Mouse (Mus musculus) neural tube, embryonic 11.5 days (tissue): ENCODE measurements around the gene Bag3. TPM values are rescaled to one million over a fixed set of nuclear protein-coding genes. Genes with fewer than 3 reads are reported as not detected.

Experiments
- ATAC-seq: fragments of 200-750 bp; cut with Nextera tagmentation; 2 replicates; pipeline ENCODE4 v1.8.0; 2017; ENCODE audit warnings: moderate number of reproducible peaks, mild to moderate bottlenecking, moderate TSS enrichment, moderate library complexity; ENCODE audit not compliant: insufficient read depth, low FRiP score, low TSS enrichment
- DNase-seq: peaks from one replicate; pipeline ENCODE4 v3.0.0-alpha.2; 2015; ENCODE audit warnings: low spot score
- H3K27ac ChIP-seq: fragments of 300-500 bp; sonication (generic); 2 replicates; pipeline ENCODE4 v1.5.1; 2014; ENCODE audit warnings: low read depth, mild to moderate bottlenecking, low read length
- H3K27me3 ChIP-seq: fragments of 300-500 bp; sonication (generic); 2 replicates; pipeline ENCODE4 v1.6.1; 2014; ENCODE audit warnings: mild to moderate bottlenecking, low read length, mixed read lengths; ENCODE audit not compliant: control insufficient read depth, insufficient read depth
- H3K36me3 ChIP-seq: fragments of 300-500 bp; sonication (generic); 2 replicates; pipeline ENCODE4 v1.6.1; 2014; ENCODE audit warnings: mild to moderate bottlenecking, low read length, moderate library complexity, mixed read lengths; ENCODE audit not compliant: control insufficient read depth, insufficient read depth
- H3K4me1 ChIP-seq: fragments of 300-500 bp; sonication (generic); 2 replicates; pipeline ENCODE4 v1.6.1; 2014; ENCODE audit warnings: low read length, mixed read lengths; ENCODE audit not compliant: control insufficient read depth, insufficient read depth
- H3K4me2 ChIP-seq: fragments of 300-500 bp; sonication (generic); 2 replicates; pipeline ENCODE4 v1.6.1; 2014; ENCODE audit warnings: low read depth, mild to moderate bottlenecking, moderate library complexity
- H3K4me3 ChIP-seq: fragments of 300-500 bp; sonication (generic); 2 replicates; pipeline ENCODE4 v1.5.1; 2014; ENCODE audit warnings: low read depth, low read length
- H3K9ac ChIP-seq: fragments of 300-500 bp; sonication (generic); 2 replicates; pipeline ENCODE4 v1.6.1; 2014; ENCODE audit warnings: mild to moderate bottlenecking, low read length
- H3K9me3 ChIP-seq: fragments of 300-500 bp; sonication (generic); 2 replicates; pipeline ENCODE4 v1.6.1; 2016; ENCODE audit warnings: low read length; ENCODE audit not compliant: control insufficient read depth
- WGBS: fragments of 180-500 bp; shearing (Covaris S2); extraction: QIAGEN DNeasy Blood & Tissue Kit; methylation state at CpG from one replicate; pipeline ENCODE4 v1.1.7; 2014; 5-methylcytosine and 5-hydroxymethylcytosine counted together
- polyA plus RNA-seq: library from polyadenylated mRNA; unstranded; fragments of >200 nt; fragmentation: Nextera tagmentation; extraction: Ambion mirVana; gene quantifications from 2 replicates; pipeline ENCODE4 v1.2.1, GENCODE M21; 2014

The Bag3 gene
- 6.0 and 7.2 TPM in 2 replicates for polyA plus RNA-seq

DNA sequence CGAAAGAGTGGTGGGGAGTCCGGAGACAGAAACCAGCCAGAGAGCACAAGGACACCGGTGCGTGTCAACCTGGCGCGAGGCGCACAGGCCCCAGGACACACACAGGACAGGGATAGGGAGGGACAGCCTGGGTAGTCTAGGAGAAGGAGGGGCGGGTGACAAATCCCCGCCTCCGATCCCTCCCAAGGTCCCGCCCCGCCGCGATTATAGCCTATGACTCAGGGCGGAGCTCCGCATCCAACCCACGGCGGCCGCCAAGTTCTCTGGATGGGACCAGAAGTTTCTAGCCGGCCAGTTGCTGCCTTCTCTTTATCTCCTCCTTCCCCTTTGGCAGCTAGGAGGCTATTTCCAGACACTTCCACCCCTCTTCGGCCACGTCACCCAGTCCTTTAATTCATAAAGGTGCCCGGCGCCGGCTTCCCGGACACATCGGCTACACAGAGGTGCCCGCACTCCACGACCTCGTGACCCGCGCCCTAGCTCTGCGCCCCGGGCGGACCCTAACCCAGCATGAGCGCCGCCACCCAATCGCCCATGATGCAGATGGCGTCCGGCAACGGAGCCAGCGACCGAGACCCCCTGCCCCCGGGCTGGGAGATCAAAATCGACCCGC lies at the start of gene Bag3:
Bag3 (plus strand) TSS at position 268 of the 613 bp plus-strand sequence.
- DNase-seq, result peak; percentile 86
- Histone ChIP-seq H3K4me3 (peak within 1 kb of the TSS; percentile 47), H3K4me1 (peaks cover 4% of the 10 kb centered on the region; the same call in 1 of the 2 replicates), H3K9ac (peak within 1 kb of the TSS; percentile 65), H3K36me3 (no peaks in the 10 kb centered on the region), H3K9me3 (no peaks in the 10 kb centered on the region), H3K27me3 (no peaks in the 10 kb centered on the region), H3K4me2 (peak within 1 kb of the TSS; percentile 75), H3K27ac (no peak within 1 kb of the TSS)
- WGBS, result under 1% methylated on average over 45 of the region's 46 CpGs
- peak; percentile 86; the same call in 1 of the 2 replicates for ATAC-seq

GRCm38 (mm10) chr7:128474322-128474721 lies 49.1 kb upstream of the Bag3 start:
- Histone ChIP-seq H3K36me3 (no peaks in the 10 kb centered on the region), H3K4me1 (no peaks in the 10 kb centered on the region), H3K4me2 (no peak overlapping the region), H3K27ac (no peak overlapping the region), H3K4me3 (no peak overlapping the region), H3K9me3 (no peaks in the 10 kb centered on the region), H3K27me3 (no peaks in the 10 kb centered on the region), H3K9ac (no peak overlapping the region)
- ATAC-seq (peak; percentile 45; the same call in 1 of the 2 replicates), DNase-seq (peak; percentile 71)
- 42% methylated on average over 10 of the region's 10 CpGs for WGBS

DNA sequence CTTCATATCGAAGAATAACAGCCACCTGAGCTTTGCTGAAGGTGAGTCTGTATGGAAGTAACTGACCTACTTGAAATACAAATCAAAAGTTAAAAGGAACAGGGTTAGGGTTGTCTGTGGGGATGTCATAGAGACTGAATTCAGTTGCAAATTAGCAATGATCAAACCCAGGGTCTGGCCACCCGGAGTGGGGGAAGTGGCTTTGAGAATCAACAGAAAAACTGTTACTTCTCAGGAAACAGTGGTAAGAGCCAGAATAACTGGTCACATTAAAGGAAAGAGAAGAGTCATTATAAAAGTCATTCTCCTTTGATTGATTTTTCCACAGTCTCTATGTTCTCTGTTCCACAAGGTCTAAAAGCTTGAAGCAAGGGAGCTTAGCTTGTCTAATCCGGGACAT lies 34.4 kb upstream of the Bag3 start:
- Histone ChIP-seq H3K9ac (no peak overlapping the region), H3K36me3 (no peaks in the 10 kb centered on the region), H3K9me3 (peaks cover 3% of the 10 kb centered on the region; the same call in 1 of the 2 replicates), H3K4me1 (no peaks in the 10 kb centered on the region), H3K27me3 (no peaks in the 10 kb centered on the region), H3K4me3 (no peak overlapping the region), H3K27ac (no peak overlapping the region), H3K4me2 (no peak overlapping the region)
- ATAC-seq (no peak), DNase-seq (no peak)
- WGBS, result 97% methylated on average over 3 of the region's 3 CpGs

DNA sequence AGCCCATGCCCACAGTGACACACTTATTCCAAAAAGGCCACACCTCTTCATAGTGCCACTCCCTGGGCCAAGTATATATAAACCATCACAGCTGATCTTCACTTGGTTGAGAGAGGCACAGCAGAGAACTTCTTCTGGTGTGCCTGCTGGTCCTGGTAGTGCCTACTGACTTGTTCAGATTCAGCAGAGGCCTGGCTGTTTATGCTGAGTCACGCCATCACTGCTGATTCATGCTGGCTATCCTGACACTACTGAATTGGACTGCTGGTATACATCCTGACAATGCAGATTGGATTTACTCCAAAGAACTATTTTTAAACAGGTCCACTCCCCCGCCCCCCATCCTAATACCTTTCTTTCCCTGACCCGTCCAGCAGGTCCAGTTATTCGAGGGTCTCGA lies 28.9 kb upstream of the Bag3 start:
- H3K27ac ChIP-seq, result no peak overlapping the region
- H3K27me3 ChIP-seq, result no peaks in the 10 kb centered on the region
- no peaks in the 10 kb centered on the region for H3K4me1 ChIP-seq
- ATAC-seq, result no peak
- WGBS, result 89% methylated on average over 5 of the region's 5 CpGs
- DNase-seq, result no peak
- H3K4me2 ChIP-seq, result no peak overlapping the region
- H3K9ac ChIP-seq, result no peak overlapping the region
- H3K9me3 ChIP-seq, result no peaks in the 10 kb centered on the region
- no peaks in the 10 kb centered on the region for H3K36me3 ChIP-seq
- H3K4me3 ChIP-seq, result no peak overlapping the region

DNA sequence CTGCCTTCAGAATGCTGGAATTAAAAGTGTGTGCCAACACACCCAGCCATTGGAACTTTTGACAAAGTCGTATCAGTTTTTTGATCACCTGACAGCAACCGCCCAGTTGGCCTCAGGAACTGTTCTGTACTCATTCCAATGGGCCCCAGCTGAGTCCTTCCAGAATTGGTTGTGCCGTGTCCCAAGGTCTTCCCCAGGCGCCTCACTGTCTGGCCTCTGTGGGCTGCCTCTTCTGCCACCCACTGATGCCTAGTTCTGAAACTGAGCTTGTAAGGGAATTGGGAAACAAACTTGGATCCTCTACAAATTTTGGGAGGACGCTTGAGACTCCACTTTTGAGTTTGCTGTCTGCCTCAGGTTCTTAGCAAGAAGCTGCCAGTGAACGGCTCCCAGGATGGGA lies 23.6 kb upstream of the Bag3 start:
- no peaks in the 10 kb centered on the region for H3K9me3 ChIP-seq
- WGBS, result 86% methylated on average over 6 of the region's 6 CpGs
- H3K4me2 ChIP-seq, result no peak overlapping the region
- no peaks in the 10 kb centered on the region for H3K27me3 ChIP-seq
- no peak for DNase-seq
- H3K4me3 ChIP-seq, result no peak overlapping the region
- H3K9ac ChIP-seq, result no peak overlapping the region
- no peaks in the 10 kb centered on the region for H3K36me3 ChIP-seq
- ATAC-seq, result no peak
- no peak overlapping the region for H3K27ac ChIP-seq
- H3K4me1 ChIP-seq, result no peaks in the 10 kb centered on the region

- DNase-seq (no peak), ATAC-seq (no peak)
- no peaks in the 10 kb centered on the region for H3K36me3 ChIP-seq
- no peak overlapping the region for H3K9ac ChIP-seq
- no peaks in the 10 kb centered on the region for H3K4me1 ChIP-seq
- H3K27ac ChIP-seq, result no peak overlapping the region
- 92% methylated on average over 6 of the region's 6 CpGs for WGBS
- no peaks in the 10 kb centered on the region for H3K9me3 ChIP-seq
- H3K4me3 ChIP-seq, result no peak overlapping the region
- H3K27me3 ChIP-seq, result no peaks in the 10 kb centered on the region
- no peak overlapping the region for H3K4me2 ChIP-seq
Observed at GRCm38 (mm10) chr7:128504091-128504490, 19.3 kb upstream of the Bag3 start.

- peaks cover 5% of the 10 kb centered on the region; the same call in 1 of the 2 replicates for H3K4me1 ChIP-seq
- no peak for DNase-seq
- no peak overlapping the region for H3K4me3 ChIP-seq
- no peaks in the 10 kb centered on the region for H3K27me3 ChIP-seq
- 88% methylated on average over 5 of the region's 5 CpGs for WGBS
- no peak for ATAC-seq
- no peak overlapping the region for H3K9ac ChIP-seq
- no peaks in the 10 kb centered on the region for H3K9me3 ChIP-seq
- no peak overlapping the region for H3K4me2 ChIP-seq
- no peak overlapping the region for H3K27ac ChIP-seq
- no peaks in the 10 kb centered on the region for H3K36me3 ChIP-seq
Observed at GRCm38 (mm10) chr7:128511936-128512335, 11.5 kb upstream of the Bag3 start.

- 19% methylated on average over 7 of the region's 7 CpGs for WGBS
- Histone ChIP-seq H3K4me1 (peaks cover 5% of the 10 kb centered on the region; the same call in 1 of the 2 replicates), H3K27ac (no peak overlapping the region), H3K27me3 (no peaks in the 10 kb centered on the region), H3K9ac (no peak overlapping the region), H3K36me3 (no peaks in the 10 kb centered on the region), H3K4me2 (no peak overlapping the region), H3K9me3 (no peaks in the 10 kb centered on the region), H3K4me3 (no peak overlapping the region)
- ATAC-seq, result no peak
- DNase-seq, result peak; percentile 21
Observed at GRCm38 (mm10) chr7:128513512-128513911, 9.9 kb upstream of the Bag3 start.

DNA sequence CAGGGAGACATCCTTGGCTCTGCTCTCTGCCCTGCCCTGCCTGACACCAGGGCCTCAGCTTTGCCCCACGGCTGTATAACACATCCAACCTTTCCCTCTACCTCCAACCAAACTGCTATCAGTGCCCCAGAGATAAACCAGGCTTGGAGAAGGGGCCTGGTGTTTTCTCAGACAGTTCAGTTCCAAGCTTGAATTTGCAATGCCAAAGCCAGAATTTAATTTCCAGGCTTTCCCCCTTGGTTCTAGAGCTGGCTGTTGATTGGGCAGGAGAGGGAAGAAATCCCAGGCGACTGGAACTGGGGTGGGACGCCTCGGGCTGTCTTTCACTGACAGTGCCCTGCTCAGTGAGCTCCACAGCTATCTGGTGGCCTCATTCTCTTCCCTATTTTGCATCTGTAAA lies 9.1 kb upstream of the Bag3 start:
- Histone ChIP-seq H3K27me3 (no peaks in the 10 kb centered on the region), H3K9ac (no peak overlapping the region), H3K27ac (no peak overlapping the region), H3K9me3 (no peaks in the 10 kb centered on the region), H3K4me3 (no peak overlapping the region), H3K4me1 (peaks cover 5% of the 10 kb centered on the region; the same call in 1 of the 2 replicates), H3K36me3 (no peaks in the 10 kb centered on the region), H3K4me2 (no peak overlapping the region)
- DNase-seq (no peak), ATAC-seq (no peak)
- 45% methylated on average over 4 of the region's 4 CpGs for WGBS
